Mouse (Mus musculus) thymus, adult 2 months (tissue): ENCODE measurements around the gene Ppil3.

ENCODE experiments used
- CTCF ChIP-seq: fragments of 200-500 bp; IDR thresholded peaks from 2 replicates; pipeline ENCODE4 v1.5.1; 2012; ENCODE audit warnings: mild to moderate bottlenecking, control low read depth, low read length, moderate library complexity, borderline replicate concordance; ENCODE audit not compliant: control insufficient read depth, poor library complexity, insufficient read depth; ENCODE audit errors: extremely low read depth
- POLR2A ChIP-seq: fragments of 200-500 bp; IDR thresholded peaks from 2 replicates; pipeline ENCODE4 v1.6.1; 2012; ENCODE audit warnings: mild to moderate bottlenecking, low read length, control low read depth, moderate library complexity; ENCODE audit not compliant: control insufficient read depth, poor library complexity, insufficient read depth; ENCODE audit errors: extremely low read depth

GRCm38 (mm10) chr1:58465042-58465441, 19.8 kb upstream of the Ppil3 start:
- TF ChIP-seq POLR2A, result no peak
- TF ChIP-seq CTCF, result no peak
